Mouse (Mus musculus): ENCODE data around the gene Ect2.

Ect2 gene

DNA sequence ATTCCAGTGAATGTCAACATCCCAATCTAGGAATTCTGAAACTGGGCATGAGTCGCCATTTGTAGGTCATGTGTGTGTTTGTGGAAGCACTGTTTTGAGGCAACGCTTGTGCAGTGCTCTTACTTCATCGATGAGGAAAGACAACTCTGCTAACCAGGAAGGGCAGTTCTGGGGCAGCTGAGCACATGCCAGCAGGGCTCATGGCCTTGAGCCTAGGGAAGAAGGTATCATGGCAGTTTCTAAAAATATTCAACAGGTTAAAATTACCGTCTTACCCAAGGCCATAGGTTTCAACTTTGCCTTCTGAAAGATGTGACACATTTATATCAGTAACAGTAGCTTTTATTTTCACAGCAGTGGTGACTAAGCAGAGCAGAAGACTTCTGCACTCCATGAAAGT, 82.0 kb downstream of the Ect2 start:
- DNase-seq (ENCODE audit: extremely low spot score, low spot score): no peak

- DNase-seq (ENCODE audit: extremely low spot score, low spot score): no peak
These were observed 83.3 kb downstream of the Ect2 start for GRCm38 (mm10) chr3:27070340-27070739.

DNA sequence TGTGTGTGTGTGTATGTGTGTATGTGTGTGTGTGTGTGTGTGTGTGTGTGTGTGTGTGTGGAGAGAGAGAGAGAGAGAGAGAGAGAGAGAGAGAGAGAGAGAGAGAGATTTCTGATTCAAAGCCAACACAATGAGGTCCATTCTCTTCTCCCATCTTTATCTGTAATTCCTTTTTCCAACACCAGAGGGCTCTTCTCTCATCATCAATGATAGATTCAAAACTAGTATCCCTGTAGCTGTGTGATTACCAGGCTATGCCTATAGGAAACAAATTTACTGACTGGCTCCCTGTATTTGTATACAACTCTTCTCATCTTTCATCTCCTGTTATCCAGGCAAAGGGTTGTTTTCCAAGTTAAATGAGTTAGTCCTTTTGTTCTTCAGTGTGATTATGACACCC, 86.5 kb downstream of the Ect2 start:
- DNase-seq (ENCODE audit: extremely low spot score, low spot score): no peak

- DNase-seq (ENCODE audit: extremely low spot score, low spot score): no peak
These were observed 88.8 kb downstream of the Ect2 start for GRCm38 (mm10) chr3:27064886-27065285.

DNA sequence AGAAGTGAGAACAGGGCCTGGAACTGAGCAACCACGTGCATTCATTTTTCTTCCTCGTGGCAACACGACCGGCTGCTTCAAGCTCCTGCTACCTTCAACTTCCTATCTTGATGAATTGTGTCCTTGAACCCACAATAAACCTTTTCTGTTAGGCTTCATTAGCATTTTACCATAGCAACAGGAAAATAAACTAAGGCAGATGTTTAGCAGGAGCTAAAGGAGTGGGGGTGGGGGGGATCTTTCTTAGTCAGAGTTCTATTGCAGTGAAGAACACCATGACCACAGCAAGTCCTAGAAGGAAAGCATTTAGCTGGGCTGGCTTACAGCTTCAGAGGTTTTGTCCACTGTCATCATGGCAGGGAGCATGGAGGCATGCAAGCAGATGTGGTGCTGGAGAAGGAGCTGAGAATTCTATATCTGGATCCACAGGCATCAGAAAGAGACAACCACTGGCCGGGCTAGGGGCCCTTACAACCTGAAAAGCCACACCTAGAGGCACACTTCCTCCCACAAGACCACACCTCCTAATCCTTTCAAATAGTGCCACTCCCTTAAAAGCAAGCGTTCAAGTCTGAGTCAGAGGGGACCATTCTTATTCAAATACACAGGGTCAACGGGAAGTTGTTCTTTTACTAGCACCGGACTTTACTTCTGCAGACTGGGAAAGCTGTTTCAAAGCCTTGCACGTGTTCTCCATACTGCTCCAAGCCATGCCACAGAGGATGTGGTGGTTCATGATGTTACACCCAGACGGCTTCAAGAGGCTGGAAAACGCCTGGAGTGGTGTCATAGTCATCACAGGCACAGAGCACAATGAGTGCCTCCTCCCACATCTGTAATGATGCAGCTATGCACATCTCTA, 90.0 kb downstream of the Ect2 start:
- no peak for DNase-seq (ENCODE audit: extremely low spot score, low spot score)

GRCm38 (mm10) chr3:27060441-27060840, 93.2 kb downstream of the Ect2 start:
- no peak for DNase-seq (ENCODE audit: extremely low spot score, low spot score)

DNA sequence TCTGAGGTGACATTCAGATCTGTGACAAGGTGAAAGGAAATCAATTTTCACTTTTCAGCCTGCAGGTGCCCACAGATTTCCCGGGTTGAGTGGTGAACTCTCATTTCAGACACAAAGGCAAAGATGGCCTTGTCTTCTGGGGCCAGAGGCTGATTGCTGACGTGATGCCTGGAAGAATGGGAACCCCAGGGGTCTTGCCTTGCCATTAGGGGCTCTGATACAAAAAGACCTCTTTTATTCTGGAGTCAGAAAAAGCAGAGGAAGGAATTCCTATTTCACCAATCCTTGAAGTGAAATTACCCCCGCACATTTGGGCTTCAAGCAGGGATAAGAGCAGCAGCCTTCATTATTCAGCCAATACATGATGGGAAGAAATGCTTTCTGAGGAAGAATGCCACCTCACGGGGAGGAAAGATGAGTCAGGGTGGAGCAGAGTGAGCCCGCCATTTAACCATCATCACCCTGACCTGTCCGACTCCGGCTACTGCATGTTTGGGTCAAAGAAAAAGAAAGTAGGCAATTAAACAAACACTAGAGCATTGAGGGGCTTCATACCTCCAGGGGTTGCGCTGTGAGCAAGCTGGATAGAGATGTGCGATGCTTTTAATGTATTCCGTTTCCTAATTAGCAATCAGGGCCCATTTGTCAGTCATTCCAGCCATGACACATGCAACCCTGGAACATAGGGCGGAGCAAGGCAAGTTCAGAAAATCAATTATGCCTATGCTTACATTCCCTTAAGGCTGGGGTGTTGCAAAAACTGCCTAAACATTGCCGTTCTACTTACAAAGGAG, 94.0 kb downstream of the Ect2 start:
- no peak for DNase-seq (ENCODE audit: extremely low spot score, low spot score)

DNA sequence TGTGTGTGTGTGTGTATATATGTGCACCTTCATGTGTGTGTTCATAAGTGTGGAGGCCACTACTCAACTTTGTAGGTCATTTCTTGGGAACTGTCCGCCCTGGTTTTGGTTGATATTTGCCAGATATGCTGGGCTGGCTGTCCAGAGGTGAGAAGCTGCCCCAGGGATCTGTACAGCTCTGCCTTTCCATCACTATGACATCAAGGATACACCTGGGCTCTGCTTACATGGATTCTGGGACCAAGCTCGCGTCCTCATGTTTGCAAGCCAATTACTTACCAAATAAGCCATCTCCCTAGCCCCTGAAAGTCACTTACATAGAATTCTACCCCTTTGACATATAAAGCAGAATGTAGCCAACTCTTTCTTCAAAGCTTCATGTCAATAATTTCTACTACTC, 98.2 kb downstream of the Ect2 start:
- no peak for DNase-seq (ENCODE audit: extremely low spot score, low spot score)

DNA sequence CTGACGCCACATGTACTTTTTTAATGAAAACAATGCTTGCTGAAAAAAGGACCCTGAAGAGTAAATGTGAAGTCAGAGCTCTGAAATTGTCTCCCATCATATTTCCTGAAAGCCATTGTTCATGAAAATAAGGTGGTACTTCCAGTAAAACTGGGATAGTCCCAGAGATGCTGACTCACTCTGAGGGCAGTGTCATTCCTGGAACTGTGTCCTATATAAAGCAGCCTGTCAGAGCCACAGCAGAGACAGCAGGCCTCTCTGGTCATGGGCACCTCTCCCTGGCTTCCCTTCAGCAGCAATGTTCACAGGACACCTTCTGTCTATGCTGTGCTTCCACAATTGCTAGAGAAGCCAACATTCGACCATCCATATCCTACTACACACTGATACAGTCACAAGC, 98.9 kb downstream of the Ect2 start:
- DNase-seq (ENCODE audit: extremely low spot score, low spot score): no peak

Data from neural tube, embryonic 10.5 days (tissue).